Mouse (Mus musculus) liver, embryonic 11.5 days (tissue): ENCODE results near the gene 4930595D18Rik. TPM values are rescaled to one million over a fixed set of nuclear protein-coding genes. Genes with fewer than 3 reads are reported as not detected.

Experiments
- ATAC-seq: fragments of 200-750 bp; cut with Nextera tagmentation; replicated peaks from 2 replicates; pipeline ENCODE4 v1.8.0; 2017; ENCODE audit warnings: moderate number of reproducible peaks, mild to moderate bottlenecking, moderate TSS enrichment, moderate library complexity; ENCODE audit not compliant: low FRiP score
- DNase-seq: peaks from one replicate; pipeline ENCODE4 v3.0.0-alpha.2; 2017; ENCODE audit warnings: low spot score
- H3K27ac ChIP-seq: fragments of 300-500 bp; sonication (generic); 2 replicates; pipeline ENCODE4 v1.5.1; 2014; ENCODE audit warnings: mild to moderate bottlenecking, low read depth, low read length, control low read depth
- H3K27me3 ChIP-seq: fragments of 300-500 bp; sonication (generic); replicated peaks from 2 replicates; pipeline ENCODE4 v1.6.1; 2014; ENCODE audit warnings: low read length, mixed read lengths; ENCODE audit not compliant: control insufficient read depth, insufficient read depth
- H3K36me3 ChIP-seq: fragments of 300-500 bp; sonication (generic); 2 replicates; pipeline ENCODE4 v1.6.1; 2014; ENCODE audit warnings: mild to moderate bottlenecking, low read length, moderate library complexity, mixed read lengths; ENCODE audit not compliant: control insufficient read depth, insufficient read depth
- H3K4me1 ChIP-seq: fragments of 300-500 bp; sonication (generic); replicated peaks from 2 replicates; pipeline ENCODE4 v1.6.1; 2014; ENCODE audit warnings: low read length, mixed read lengths; ENCODE audit not compliant: control insufficient read depth, insufficient read depth
- H3K4me2 ChIP-seq: fragments of 300-500 bp; sonication (generic); 2 replicates; pipeline ENCODE4 v1.6.1; 2014; ENCODE audit warnings: mild to moderate bottlenecking, control low read depth, moderate library complexity
- H3K4me3 ChIP-seq: fragments of 300-500 bp; sonication (generic); 2 replicates; pipeline ENCODE4 v1.5.1; 2014; ENCODE audit warnings: low read depth, low read length, control low read depth
- H3K9ac ChIP-seq: fragments of 300-500 bp; sonication (generic); 2 replicates; pipeline ENCODE4 v1.6.1; 2014; ENCODE audit warnings: low read depth, low read length, control low read depth
- H3K9me3 ChIP-seq: fragments of 300-500 bp; sonication (generic); 2 replicates; pipeline ENCODE4 v1.6.1; 2016; ENCODE audit warnings: low read length, inconsistent platforms, mixed read lengths; ENCODE audit not compliant: control insufficient read depth
- WGBS: fragments of 180-500 bp; shearing (Covaris S2); extraction: QIAGEN DNeasy Blood & Tissue Kit; methylation state at CpG from one replicate; pipeline ENCODE4 v1.1.7; 2014; 5-methylcytosine and 5-hydroxymethylcytosine counted together
- polyA plus RNA-seq: library from polyadenylated mRNA; unstranded; fragments of >200 nt; fragmentation: Nextera tagmentation; extraction: Ambion mirVana; gene quantifications from 2 replicates; pipeline ENCODE4 v1.2.1, GENCODE M21; 2014

Gene 4930595D18Rik
- polyA plus RNA-seq, 1 experiment from 2014 or later: not detected

DNA sequence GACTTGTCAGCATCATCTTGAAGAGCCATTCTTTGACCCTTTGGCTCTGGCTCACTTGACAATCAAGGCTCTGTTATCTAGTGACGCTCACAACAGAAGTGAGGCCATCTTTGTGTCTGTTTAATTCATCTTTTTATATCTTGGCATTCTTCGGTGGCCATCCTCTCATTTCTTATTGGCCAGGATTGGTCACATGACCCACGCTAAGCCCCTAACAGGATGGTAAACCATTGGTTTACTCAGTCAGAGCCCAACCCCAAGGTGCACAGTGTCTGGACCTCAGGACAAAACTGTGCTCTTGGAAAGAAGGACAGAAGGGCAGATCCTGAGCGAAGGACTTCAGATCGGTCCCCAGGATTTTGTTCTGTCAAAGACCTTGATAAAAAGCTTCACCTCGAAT, 31.7 kb downstream of the 4930595D18Rik start:
- Histone ChIP-seq H3K9me3 (no peaks in the 10 kb centered on the region), H3K4me1 (peaks cover 23% of the 10 kb centered on the region)
- no peak for DNase-seq

DNA sequence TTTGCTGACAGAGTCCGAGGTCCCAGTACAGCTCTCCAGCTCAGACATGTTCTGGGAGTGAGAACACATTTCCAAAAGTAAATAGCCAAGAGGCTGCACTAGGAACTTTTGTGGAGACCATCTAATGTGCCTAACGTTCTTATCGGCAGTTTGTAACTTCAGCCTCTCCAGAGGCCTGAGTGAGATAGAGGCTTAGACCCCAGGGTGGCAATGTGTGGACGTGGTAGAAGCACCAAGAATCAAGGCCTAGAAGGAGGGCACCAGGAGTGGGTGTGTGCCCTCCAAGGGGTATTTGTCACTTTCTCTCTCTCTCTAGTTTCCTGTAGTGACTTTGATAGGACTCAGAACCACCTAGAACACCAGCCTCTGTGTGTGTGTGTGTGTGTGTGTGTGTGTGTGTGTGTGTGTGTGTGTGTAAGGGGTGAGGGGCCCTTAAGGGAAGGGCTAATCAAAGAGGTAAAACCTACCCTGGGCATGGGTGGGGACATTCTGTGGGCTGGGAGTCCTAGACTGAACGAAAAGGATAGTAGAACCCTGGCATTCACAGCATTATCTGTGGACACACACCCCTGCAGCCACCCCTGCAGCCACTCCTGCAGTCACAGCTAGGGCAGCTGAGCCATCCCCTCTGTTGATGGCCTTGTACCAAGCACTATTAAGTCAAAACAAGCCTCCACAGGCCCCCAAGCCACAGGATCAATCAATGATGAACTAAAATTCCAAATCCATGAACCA, 32.7 kb downstream of the 4930595D18Rik start:
- Histone ChIP-seq H3K4me3 (no peak overlapping the region), H3K4me1 (peaks cover 23% of the 10 kb centered on the region), H3K4me2 (peak overlapping the region; percentile 8), H3K27ac (peak overlapping the region; percentile 28), H3K9me3 (no peaks in the 10 kb centered on the region), H3K36me3 (no peaks in the 10 kb centered on the region), H3K9ac (peak overlapping the region; percentile 7; the same call in 1 of the 2 replicates), H3K27me3 (no peaks in the 10 kb centered on the region)
- DNase-seq: no peak
- WGBS: 62% methylated on average over 5 of the region's 5 CpGs
- ATAC-seq: peak; percentile 95

More for the DNA sequence above, 31.7 kb downstream of the 4930595D18Rik start:
- Histone ChIP-seq H3K27ac (no peak overlapping the region), H3K4me3 (no peak overlapping the region), H3K36me3 (no peaks in the 10 kb centered on the region), H3K9ac (no peak overlapping the region), H3K27me3 (no peaks in the 10 kb centered on the region), H3K4me2 (no peak overlapping the region)
- ATAC-seq: no peak
- WGBS: 83% methylated on average over 6 of the region's 6 CpGs

DNA sequence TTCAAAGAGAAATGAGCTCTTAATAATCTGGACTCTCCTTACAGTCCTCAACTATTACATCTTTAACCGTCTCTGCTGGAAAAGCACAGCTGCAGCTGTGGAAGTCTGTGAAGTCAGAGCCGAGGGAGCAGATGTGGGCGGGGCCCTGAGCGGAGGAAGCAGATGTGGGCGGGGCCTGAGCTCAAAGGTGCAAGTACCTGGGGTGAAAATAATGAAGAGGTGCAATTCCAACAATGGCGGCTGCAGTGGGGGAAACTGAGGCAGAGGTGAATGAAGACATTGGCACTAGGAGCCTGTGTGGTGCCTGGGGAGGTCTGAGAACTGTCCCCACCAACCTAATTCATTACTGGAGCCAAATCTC, 34.1 kb downstream of the 4930595D18Rik start:
- WGBS: 7% methylated on average over 6 of the region's 6 CpGs
- H3K36me3 ChIP-seq: no peaks in the 10 kb centered on the region
- DNase-seq: no peak
- no peaks in the 10 kb centered on the region for H3K9me3 ChIP-seq
- peak overlapping the region; percentile 21 for H3K4me2 ChIP-seq
- H3K27me3 ChIP-seq: no peaks in the 10 kb centered on the region
- no peak overlapping the region for H3K9ac ChIP-seq
- H3K4me3 ChIP-seq: no peak overlapping the region
- H3K27ac ChIP-seq: no peak overlapping the region
- no peak for ATAC-seq
- H3K4me1 ChIP-seq: peaks cover 23% of the 10 kb centered on the region

DNA sequence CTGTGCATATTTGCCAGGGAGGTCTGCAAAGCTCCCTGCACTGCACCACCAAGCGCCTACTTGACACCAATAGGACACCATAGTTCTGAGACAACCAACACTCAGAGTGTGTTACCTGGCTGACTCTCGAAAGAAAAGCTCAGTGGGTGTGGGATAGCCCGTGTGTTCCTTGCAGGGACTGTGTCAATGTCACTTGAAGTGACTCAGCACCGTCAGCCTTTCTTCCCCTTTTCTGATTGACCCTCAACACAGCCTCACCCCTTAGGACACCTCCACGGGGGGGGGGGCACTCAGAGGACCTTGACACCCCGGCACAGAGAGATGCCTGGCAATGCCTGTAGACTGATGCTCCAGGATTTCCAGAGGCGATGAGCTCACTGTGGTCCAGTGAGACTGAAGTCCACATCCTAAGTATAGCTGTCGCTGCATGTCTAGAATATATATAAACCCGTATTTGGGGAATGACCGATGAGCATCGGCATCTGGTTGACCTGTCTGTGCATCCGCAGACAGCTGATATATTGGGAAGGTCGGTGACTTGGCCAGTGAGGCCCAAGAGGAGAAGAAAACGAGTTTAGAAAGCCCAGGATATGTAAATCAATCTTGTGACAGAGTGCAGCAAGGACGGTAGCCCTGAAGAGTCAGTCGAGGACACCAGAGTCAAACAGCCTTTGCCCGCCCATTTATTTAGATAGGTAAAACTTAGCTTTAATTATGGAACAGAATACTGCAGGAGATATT, 34.6 kb downstream of the 4930595D18Rik start:
- ATAC-seq (no peak), DNase-seq (no peak)
- Histone ChIP-seq H3K9ac (no peak overlapping the region), H3K27ac (no peak overlapping the region), H3K36me3 (no peaks in the 10 kb centered on the region), H3K9me3 (no peaks in the 10 kb centered on the region), H3K27me3 (no peaks in the 10 kb centered on the region), H3K4me1 (peaks cover 26% of the 10 kb centered on the region), H3K4me3 (no peak overlapping the region), H3K4me2 (peak overlapping the region; percentile 21)
- 55% methylated on average over 17 of the region's 17 CpGs for WGBS

DNA sequence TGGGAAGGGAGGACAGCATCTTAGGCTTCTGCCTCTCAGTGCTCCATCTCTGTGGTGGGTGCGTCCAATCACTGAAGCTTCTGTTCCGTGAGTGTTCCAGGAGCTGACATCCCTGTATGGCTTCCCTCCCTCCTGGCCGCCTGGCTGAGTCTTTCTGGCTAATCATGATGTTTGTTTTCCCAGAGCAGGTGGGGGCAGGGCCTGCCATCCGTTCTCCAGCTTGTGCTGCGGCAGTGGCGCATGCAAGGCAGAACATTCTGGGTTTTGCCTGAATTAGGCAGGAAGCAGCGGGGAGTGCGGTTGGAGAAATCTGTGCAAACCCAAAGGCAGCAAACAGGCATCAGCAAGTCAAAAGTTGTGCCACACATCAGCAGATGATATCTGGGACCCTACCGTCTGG, 39.0 kb downstream of the 4930595D18Rik start:
- ATAC-seq: no peak
- no peak for DNase-seq
- 51% methylated on average over 9 of the region's 9 CpGs for WGBS

DNA sequence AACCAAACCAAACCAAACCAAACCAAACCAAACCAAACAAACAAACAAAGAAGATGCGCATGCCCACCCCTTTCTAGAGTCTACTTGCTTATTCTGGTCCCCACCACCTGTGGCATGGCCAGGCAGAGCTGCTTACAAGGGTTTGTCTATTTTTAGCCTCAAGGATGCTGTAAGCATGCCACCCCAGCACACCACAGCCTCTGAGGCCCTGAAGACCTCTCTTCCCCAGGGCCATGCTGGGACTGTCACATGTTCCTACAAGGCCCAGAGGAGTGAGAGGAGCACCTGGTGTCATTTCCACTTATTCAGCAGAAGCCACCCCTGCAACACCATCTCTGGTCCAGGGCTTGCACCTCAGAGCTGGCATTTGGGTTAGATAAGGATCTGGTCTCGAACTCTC, 39.7 kb downstream of the 4930595D18Rik start:
- Histone ChIP-seq H3K4me2 (no peak overlapping the region), H3K9me3 (no peaks in the 10 kb centered on the region), H3K4me3 (no peak overlapping the region), H3K9ac (no peak overlapping the region), H3K4me1 (peaks cover 4% of the 10 kb centered on the region; the same call in 1 of the 2 replicates), H3K27me3 (no peaks in the 10 kb centered on the region), H3K36me3 (no peaks in the 10 kb centered on the region), H3K27ac (no peak overlapping the region)
- DNase-seq (no peak), ATAC-seq (no peak)
- 72% methylated on average over 2 of the region's 2 CpGs for WGBS

More for the DNA sequence above, 39.0 kb downstream of the 4930595D18Rik start:
- Histone ChIP-seq H3K27ac (no peak overlapping the region), H3K4me3 (no peak overlapping the region), H3K4me1 (peaks cover 10% of the 10 kb centered on the region), H3K27me3 (no peaks in the 10 kb centered on the region), H3K9ac (no peak overlapping the region), H3K9me3 (no peaks in the 10 kb centered on the region), H3K4me2 (no peak overlapping the region), H3K36me3 (no peaks in the 10 kb centered on the region)

DNA sequence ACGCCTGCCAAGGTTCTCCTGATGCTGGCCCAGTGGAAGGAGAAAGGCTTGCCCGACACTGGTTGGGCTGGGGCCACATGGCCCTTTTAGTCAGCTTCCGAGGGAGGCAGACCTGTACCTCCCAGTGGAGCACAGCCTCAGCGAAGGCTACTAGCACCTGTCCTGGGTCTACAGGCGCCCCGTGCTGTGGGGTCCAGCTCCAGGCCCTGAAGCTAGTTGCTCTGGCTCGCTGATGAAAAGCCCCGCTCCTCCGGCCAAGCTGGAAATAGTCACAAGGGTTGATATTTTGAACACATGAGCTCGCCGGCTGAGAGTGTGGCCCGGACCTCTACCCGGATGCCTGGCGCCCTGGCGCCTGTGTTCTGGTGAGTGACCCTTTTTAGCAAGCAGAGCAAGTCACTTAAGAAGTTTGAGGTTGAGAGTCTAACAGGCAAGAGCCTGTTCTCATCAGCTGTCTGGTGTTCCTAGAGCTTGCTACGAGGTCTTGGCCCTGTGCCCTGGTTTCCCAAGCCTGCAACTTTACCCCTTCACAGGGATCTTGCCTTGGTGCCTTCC, 40.7 kb downstream of the 4930595D18Rik start:
- WGBS: 74% methylated on average over 16 of the region's 16 CpGs
- peaks cover 4% of the 10 kb centered on the region; the same call in 1 of the 2 replicates for H3K4me1 ChIP-seq
- H3K4me2 ChIP-seq: no peak overlapping the region
- no peaks in the 10 kb centered on the region for H3K9me3 ChIP-seq
- ATAC-seq (no peak), DNase-seq (no peak)
- no peak overlapping the region for H3K9ac ChIP-seq
- no peaks in the 10 kb centered on the region for H3K27me3 ChIP-seq
- no peaks in the 10 kb centered on the region for H3K36me3 ChIP-seq
- no peak overlapping the region for H3K4me3 ChIP-seq
- no peak overlapping the region for H3K27ac ChIP-seq

DNA sequence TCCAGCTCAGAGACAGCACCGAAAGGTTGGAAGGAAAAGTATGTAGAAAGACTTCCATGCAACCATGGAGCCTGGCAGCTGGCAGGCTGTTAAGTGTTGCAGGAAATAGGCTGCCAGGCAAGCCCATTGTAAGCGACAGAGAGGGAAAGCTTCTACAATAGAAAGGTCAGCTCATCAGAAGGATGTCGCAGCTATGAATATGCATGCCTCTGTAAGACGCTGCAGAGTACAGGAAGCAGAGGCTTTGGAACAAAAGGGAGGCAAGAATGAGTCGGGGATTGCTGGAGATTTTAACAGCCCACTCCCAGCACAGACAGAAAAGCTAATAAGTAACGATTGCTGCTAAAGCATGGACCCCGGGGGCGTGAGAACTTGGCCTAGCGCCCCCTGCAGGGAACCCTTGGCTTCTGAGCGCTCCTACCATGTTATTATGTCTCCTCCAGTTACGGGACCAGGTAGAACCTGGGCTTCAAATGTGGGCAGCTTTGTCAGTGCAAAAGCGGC, 41.2 kb downstream of the 4930595D18Rik start:
- Histone ChIP-seq H3K4me2 (no peak overlapping the region; the same call in 1 of the 2 replicates), H3K9ac (no peak overlapping the region), H3K4me3 (no peak overlapping the region), H3K36me3 (no peaks in the 10 kb centered on the region), H3K27me3 (no peaks in the 10 kb centered on the region), H3K9me3 (no peaks in the 10 kb centered on the region), H3K27ac (no peak overlapping the region), H3K4me1 (peaks cover 4% of the 10 kb centered on the region; the same call in 1 of the 2 replicates)
- WGBS: 29% methylated on average over 12 of the region's 12 CpGs
- ATAC-seq (no peak), DNase-seq (no peak)
